Mouse (Mus musculus) E14TG2a.4 (cell line): ENCODE results near the gene Zmynd8.

ENCODE experiments used
- CTCF ChIP-seq: conservative IDR thresholded peaks from 2 replicates; pipeline ENCODE4 v1.5.1; 2014; ENCODE audit warnings: low read length
- POU5F1 ChIP-seq: IDR thresholded peaks from 2 replicates; pipeline ENCODE4 v1.6.1; 2014; ENCODE audit warnings: low read length, borderline replicate concordance

GRCm38 (mm10) chr2:165757799-165758198 lies 141.0 kb downstream of the Zmynd8 start:
- no peak for TF ChIP-seq CTCF
- TF ChIP-seq POU5F1 = no peak
